ENCODE assay signal across 11 mouse cellular contexts in the genomic region with DNA sequence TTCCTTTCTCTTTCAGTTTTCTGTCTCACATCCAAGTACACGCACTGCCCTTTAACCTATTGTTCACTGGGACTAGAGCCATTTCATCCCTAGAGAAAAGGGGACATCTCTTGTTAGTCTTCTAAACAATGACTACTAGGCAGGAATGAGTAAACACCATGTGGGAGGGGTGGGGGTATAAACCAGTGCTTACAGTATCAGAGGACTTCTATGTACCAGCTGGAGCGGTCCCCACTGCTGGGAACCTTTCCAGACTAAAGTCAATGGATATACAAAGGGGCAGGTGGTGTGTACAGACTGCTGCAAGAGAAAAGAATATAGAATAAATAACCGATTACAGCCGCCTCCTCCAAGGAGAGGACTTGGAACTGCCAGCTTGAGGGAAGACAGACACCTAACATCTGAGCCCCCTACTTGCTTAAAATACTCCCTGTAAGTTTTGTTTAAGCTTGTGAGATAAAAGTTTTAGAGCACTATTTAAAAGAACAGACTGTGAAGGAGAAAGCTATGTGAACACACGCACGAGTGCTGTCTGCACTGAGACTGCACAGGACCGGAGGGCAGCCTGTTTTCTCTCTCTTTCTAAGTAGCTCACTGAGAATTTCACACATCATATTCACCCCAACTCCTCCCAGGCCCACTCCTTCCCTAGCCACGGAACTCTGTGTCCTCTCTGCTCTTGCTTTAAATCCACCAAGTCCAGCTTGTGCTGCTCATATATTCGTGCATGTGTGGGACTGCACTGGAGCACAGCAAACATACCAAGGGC. TPM values are rescaled to one million over a fixed set of nuclear protein-coding genes. Genes with fewer than 3 reads are reported as not detected.
DNase-seq lines count a peak whose midpoint lies in the region; ATAC-seq and TF ChIP-seq lines count a peak whose summit lies in the region.
"Had no signal": no experiment of that assay in that cellular context is flagged by ENCODE, and none has a peak within 500 bp of the region (broad histone marks: within the 10 kb centered on the region; RNA-seq: fewer than 3 reads in every experiment).

No protein-coding gene starts in this region.

- no peak overlapping the region for H3K9ac ChIP-seq in embryonic facial prominence, embryonic 14.5 days (ENCODE audit: low read depth, low read length)
- no peak overlapping the region for H3K9ac ChIP-seq in intestine, embryonic 14.5 days (ENCODE audit: low read length)
- H3K9ac ChIP-seq: embryonic facial prominence, embryonic 13.5 days had no signal

- H3K27me3 ChIP-seq in embryonic facial prominence, embryonic 14.5 days (replicated peaks; ENCODE audit: control insufficient read depth, insufficient read depth, low read length), result no peaks in the 10 kb centered on the region
- H3K27me3 ChIP-seq in embryonic facial prominence, embryonic 10.5 days (replicated peaks; ENCODE audit: low read depth, poor library complexity, severe bottlenecking), result no peaks in the 10 kb centered on the region; the same call in 1 of the 2 replicates
- H3K27me3 ChIP-seq in intestine, embryonic 14.5 days (replicated peaks; ENCODE audit: control insufficient read depth, insufficient read depth, low read length), result no peaks in the 10 kb centered on the region
- H3K27me3 ChIP-seq: embryonic facial prominence, embryonic 13.5 days had no signal

- no peak overlapping the region; the same call in 1 of the 2 replicates for H3K27ac ChIP-seq in embryonic facial prominence, embryonic 14.5 days (replicated peaks; ENCODE audit: low read depth, low read length)
- H3K27ac ChIP-seq in embryonic facial prominence, embryonic 10.5 days (replicated peaks), result no peak overlapping the region
- peak overlapping the region; percentile 57 for H3K27ac ChIP-seq in left cerebral cortex, adult 2 months
- H3K27ac ChIP-seq in intestine, embryonic 14.5 days (ENCODE audit: low read depth), result peak overlapping the region; percentile 77
- peak overlapping the region; percentile 63 for H3K27ac ChIP-seq in olfactory bulb, adult 2 months (ENCODE audit: insufficient read depth, low read depth, low read length)
- H3K27ac ChIP-seq: embryonic facial prominence, embryonic 13.5 days had no signal

- no peaks in the 10 kb centered on the region for H3K4me1 ChIP-seq in embryonic facial prominence, embryonic 14.5 days (ENCODE audit: control insufficient read depth, insufficient read depth, low read length)
- H3K4me1 ChIP-seq in embryonic facial prominence, embryonic 10.5 days, result peaks cover 11% of the 10 kb centered on the region
- peaks cover 18% of the 10 kb centered on the region for H3K4me1 ChIP-seq in intestine, embryonic 14.5 days (replicated peaks; ENCODE audit: control insufficient read depth, insufficient read depth, low read length)
- peaks cover 34% of the 10 kb centered on the region for H3K4me1 ChIP-seq in olfactory bulb, adult 2 months (ENCODE audit: control insufficient read depth, insufficient read depth, low read length)

- no peak for TF ChIP-seq CTCF in left cerebral cortex, adult 2 months (IDR thresholded peaks at IDR 0.05)
- TF ChIP-seq CTCF in olfactory bulb, adult 2 months (IDR thresholded peaks at IDR 0.05; ENCODE audit: insufficient read depth, low read depth, low read length), result no peak

- no peak for TF ChIP-seq POLR2A in olfactory bulb, adult 2 months (IDR thresholded peaks at IDR 0.05; ENCODE audit: insufficient read depth, low read depth, low read length)

- DNase-seq in embryonic facial prominence, embryonic 14.5 days (ENCODE audit: low spot score), result peak; percentile 47
- DNase-seq in embryonic facial prominence, embryonic 10.5 days (ENCODE audit: low spot score), result no peak
- DNase-seq in left cerebral cortex, adult 2 months (ENCODE audit: extremely low spot score in 1 of 2, low spot score in 2 of 2), result no peak
- DNase-seq in left cerebral cortex, postnatal 10 days (ENCODE audit: extremely low spot score in 1 of 2, low spot score in 2 of 2), result no peak
- DNase-seq in intestine, embryonic 14.5 days (ENCODE audit: low spot score), result peak; percentile 70
- DNase-seq in adrenal gland, adult 18-20 months (ENCODE audit: low spot score in 2 of 2), result no peak
- DNase-seq: B cell, adult 2 months had no signal

- 73% methylated on average over 9 of the region's 9 CpGs for WGBS in embryonic facial prominence, embryonic 14.5 days
- WGBS in embryonic facial prominence, embryonic 10.5 days, result 83% methylated on average over 9 of the region's 9 CpGs
- 32% methylated on average over 9 of the region's 9 CpGs for WGBS in intestine, embryonic 14.5 days
- 19% methylated on average over 9 of the region's 9 CpGs for WGBS in olfactory bulb, adult 2 months

- H3K9me3 ChIP-seq in embryonic facial prominence, embryonic 14.5 days (ENCODE audit: control insufficient read depth, low read length), result no peaks in the 10 kb centered on the region
- no peaks in the 10 kb centered on the region for H3K9me3 ChIP-seq in embryonic facial prominence, embryonic 10.5 days
- no peaks in the 10 kb centered on the region for H3K9me3 ChIP-seq in intestine, embryonic 14.5 days (ENCODE audit: control insufficient read depth, low read length)
- H3K9me3 ChIP-seq: embryonic facial prominence, embryonic 13.5 days had no signal

- intact Hi-C loops in left cerebral cortex, adult 2 months (cut with DNase I), result no loop called here
- intact Hi-C loops in left cerebral cortex, postnatal 10 days (cut with DNase I), result no loop called here

- ATAC-seq in embryonic facial prominence, embryonic 14.5 days (ENCODE audit: low read depth), result peak; percentile 7; the same call in 1 of the 2 replicates
- peak; percentile 66 for ATAC-seq in intestine, embryonic 14.5 days (replicated peaks; ENCODE audit: low FRiP score, low TSS enrichment, low read depth)
- ATAC-seq in monocyte, adult 5-6 weeks (replicated peaks; ENCODE audit: insufficient number of reproducible peaks, low FRiP score, low TSS enrichment, poor library complexity, severe bottlenecking), result no peak

- H3K4me2 ChIP-seq in embryonic facial prominence, embryonic 14.5 days (ENCODE audit: low read depth, low read length), result no peak overlapping the region
- H3K4me2 ChIP-seq in intestine, embryonic 14.5 days (ENCODE audit: low read length), result 0 out of 2 replicates have a peak overlapping the region, but pooled peaks have one; percentile 2
- H3K4me2 ChIP-seq: embryonic facial prominence, embryonic 13.5 days had no signal

- no peak overlapping the region for H3K4me3 ChIP-seq in embryonic facial prominence, embryonic 14.5 days (ENCODE audit: low read depth, low read length)
- no peak overlapping the region for H3K4me3 ChIP-seq in embryonic facial prominence, embryonic 10.5 days
- no peak overlapping the region for H3K4me3 ChIP-seq in left cerebral cortex, adult 2 months
- H3K4me3 ChIP-seq in intestine, embryonic 14.5 days (ENCODE audit: low read depth, low read length), result no peak overlapping the region
- no peak overlapping the region for H3K4me3 ChIP-seq in olfactory bulb, adult 2 months (ENCODE audit: insufficient read depth, low read depth, low read length)
- H3K4me3 ChIP-seq: embryonic facial prominence, embryonic 13.5 days; myocyte had no signal

- H3K36me3 ChIP-seq in embryonic facial prominence, embryonic 14.5 days (ENCODE audit: control insufficient read depth, insufficient read depth, low read length), result no peaks in the 10 kb centered on the region
- H3K36me3 ChIP-seq in embryonic facial prominence, embryonic 10.5 days (replicated peaks), result no peaks in the 10 kb centered on the region
- no peaks in the 10 kb centered on the region for H3K36me3 ChIP-seq in intestine, embryonic 14.5 days (ENCODE audit: control insufficient read depth, insufficient read depth, low read length)
- H3K36me3 ChIP-seq: embryonic facial prominence, embryonic 13.5 days had no signal

RNA-seq across cellular contexts. Expression of a gene that starts 5.4 kb away (rescaled TPM):
- polyA plus RNA-seq in embryonic facial prominence, embryonic 14.5 days (2014; fragmentation: Nextera tagmentation; extraction: Ambion mirVana), result 3.6 and 4.2 TPM in 2 replicates
- 4.8 and 5.5 TPM in 2 replicates for polyA plus RNA-seq in embryonic facial prominence, embryonic 10.5 days (2016; fragmentation: Nextera tagmentation; extraction: Ambion mirVana)
- 10 to 100 TPM; 62.8 to 70.2 TPM for total RNA-seq in left cerebral cortex, adult 2 months (2021)
- total RNA-seq in left cerebral cortex, postnatal 10 days (2021), result 10 to 100 TPM; 71.1 to 72.5 TPM
- polyA plus RNA-seq in intestine, embryonic 14.5 days (2014; fragmentation: Nextera tagmentation; extraction: Ambion mirVana), result 7.3 and 8.1 TPM in 2 replicates
- not detected in 2 replicates for polyA plus RNA-seq in olfactory bulb, adult 2 months (2012; ENCODE audit: insufficient read depth, insufficient read length, low replicate concordance, missing spikeins)
- total RNA-seq in monocyte, adult 5-6 weeks (2017), result 1.9 to 3.7 TPM (median 3.5 TPM) in 3 replicates
- total RNA-seq in adrenal gland, adult 18-20 months (2021), result 1 to 10 TPM; 5.1 to 5.7 TPM

Comparison
In these comparisons a context has a peak if more than half of its experiments do, and no peak if none do; other contexts are left out.
1. DNase-seq: peak in embryonic facial prominence, embryonic 14.5 days (single experiment) and intestine, embryonic 14.5 days (single experiment); none in embryonic facial prominence, embryonic 10.5 days (single experiment), left cerebral cortex, adult 2 months (0 of 2), left cerebral cortex, postnatal 10 days (0 of 2) and adrenal gland, adult 18-20 months (0 of 2).
2. H3K27ac ChIP-seq: peak in left cerebral cortex, adult 2 months (single experiment), intestine, embryonic 14.5 days (single experiment) and olfactory bulb, adult 2 months (single experiment); none in embryonic facial prominence, embryonic 14.5 days (single experiment) and embryonic facial prominence, embryonic 10.5 days (single experiment).
3. RNA of a gene that starts 5.4 kb away (total RNA-seq): 71.1 to 72.5 TPM in left cerebral cortex, postnatal 10 days and 62.8 to 70.2 TPM in left cerebral cortex, adult 2 months; 5.1 to 5.7 TPM in adrenal gland, adult 18-20 months and 1.9 to 3.7 TPM in monocyte, adult 5-6 weeks; every median in the first group is over 4 times any median in the second.